Mouse (Mus musculus) liver, embryonic 13.5 days (tissue): ENCODE measurements around the gene Uhrf2. TPM values are rescaled to one million over a fixed set of nuclear protein-coding genes. Genes with fewer than 3 reads are reported as not detected.

Source experiments
- ATAC-seq: fragments of 200-750 bp; cut with Nextera tagmentation; 2 replicates; pipeline ENCODE4 v1.8.0; 2017; ENCODE audit warnings: low read depth, mild to moderate bottlenecking, moderate number of reproducible peaks, moderate library complexity
- DNase-seq: peaks from one replicate; pipeline ENCODE4 v3.0.0; 2022
- H3K27ac ChIP-seq: fragments of 300-500 bp; sonication (generic); 2 replicates; pipeline ENCODE4 v1.5.1; 2015; ENCODE audit warnings: moderate library complexity, mild to moderate bottlenecking, inconsistent platforms
- H3K27me3 ChIP-seq: fragments of 300-500 bp; sonication (generic); 2 replicates; pipeline ENCODE4 v1.6.1; 2015; ENCODE audit warnings: mild to moderate bottlenecking, inconsistent platforms
- H3K36me3 ChIP-seq: fragments of 300-500 bp; sonication (generic); 2 replicates; pipeline ENCODE4 v1.6.1; 2015; ENCODE audit warnings: mild to moderate bottlenecking, inconsistent platforms
- H3K4me1 ChIP-seq: fragments of 300-500 bp; sonication (generic); replicated peaks from 2 replicates; pipeline ENCODE4 v1.6.1; 2015; ENCODE audit warnings: inconsistent platforms
- H3K4me2 ChIP-seq: fragments of 300-500 bp; sonication (generic); 2 replicates; pipeline ENCODE4 v1.6.1; 2015; ENCODE audit warnings: inconsistent platforms, mild to moderate bottlenecking, moderate library complexity
- H3K4me3 ChIP-seq: fragments of 300-500 bp; sonication (generic); replicated peaks from 2 replicates; pipeline ENCODE4 v1.5.1; 2015; ENCODE audit warnings: mild to moderate bottlenecking, inconsistent platforms
- H3K9ac ChIP-seq: fragments of 300-500 bp; sonication (generic); 2 replicates; pipeline ENCODE4 v1.6.1; 2015; ENCODE audit warnings: mild to moderate bottlenecking, inconsistent platforms
- H3K9me3 ChIP-seq: fragments of 300-500 bp; sonication (generic); replicated peaks from 2 replicates; pipeline ENCODE4 v1.6.1; 2016; ENCODE audit warnings: inconsistent platforms
- WGBS: fragments of 180-500 bp; shearing (Covaris S2); methylation state at CpG from one replicate; pipeline ENCODE4 v1.1.7; 2015; ENCODE audit not compliant: insufficient replicate concordance; 5-methylcytosine and 5-hydroxymethylcytosine counted together
- polyA plus RNA-seq: library from polyadenylated mRNA; unstranded; fragments of >200 nt; fragmentation: Nextera tagmentation; extraction: Ambion mirVana; gene quantifications from 2 replicates; pipeline ENCODE4 v1.2.1, GENCODE M21; 2015

The Uhrf2 gene
- polyA plus RNA-seq, 1 experiment from 2014 or later, result 31.3 TPM

DNA sequence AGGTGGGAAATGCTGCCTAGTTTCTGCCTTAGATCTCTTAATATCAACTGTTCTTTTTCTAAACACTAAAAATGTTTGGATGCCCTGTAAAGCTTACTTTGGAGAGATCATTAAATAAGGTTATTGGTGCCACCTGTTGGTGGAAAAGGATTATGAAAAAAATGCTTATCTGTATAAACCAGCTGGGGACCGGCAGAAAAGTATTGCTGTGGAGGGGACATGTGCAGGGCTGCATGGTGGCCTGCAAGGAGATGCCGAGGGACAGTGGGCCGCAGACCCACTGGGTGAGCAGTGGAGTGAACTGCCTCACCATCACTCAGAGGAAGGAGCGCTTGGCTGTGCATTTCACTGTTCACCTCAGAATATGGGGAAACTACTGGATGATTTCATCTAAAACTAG is 97.9 kb downstream of the Uhrf2 start:
- WGBS, result 34% methylated on average over 4 of the region's 4 CpGs
- Histone ChIP-seq H3K4me2 (no peak overlapping the region), H3K36me3 (peaks cover 6% of the 10 kb centered on the region; the same call in 1 of the 2 replicates), H3K27me3 (no peaks in the 10 kb centered on the region), H3K9ac (no peak overlapping the region), H3K27ac (no peak overlapping the region), H3K4me1 (no peaks in the 10 kb centered on the region), H3K4me3 (no peak overlapping the region), H3K9me3 (no peaks in the 10 kb centered on the region)
- DNase-seq, result peak; percentile 15
- no peak for ATAC-seq

GRCm38 (mm10) chr19:30136308-30136707 is 106.0 kb downstream of the Uhrf2 start:
- ATAC-seq (no peak), DNase-seq (no peak)
- H3K36me3 ChIP-seq, result 0 out of 2 replicates have a peak, but pooled peaks cover 3% of the 10 kb centered on the region
- no peak overlapping the region for H3K9ac ChIP-seq
- H3K4me3 ChIP-seq, result no peak overlapping the region
- H3K4me2 ChIP-seq, result no peak overlapping the region
- H3K27me3 ChIP-seq, result no peaks in the 10 kb centered on the region
- H3K4me1 ChIP-seq, result no peaks in the 10 kb centered on the region
- H3K9me3 ChIP-seq, result no peaks in the 10 kb centered on the region
- 74% methylated on average over 1 of the region's 1 CpGs for WGBS
- H3K27ac ChIP-seq, result no peak overlapping the region

Other genes with a start within 250 kb of the Uhrf2 start
- gene 9930021J03Rik, start 224.5 kb upstream of the Uhrf2 start, polyA plus RNA-seq, result 1.1 and 1.5 TPM in 2 replicates
- gene Ranbp6, start 217.5 kb upstream of the Uhrf2 start, polyA plus RNA-seq, result 6.6 and 8.6 TPM in 2 replicates
- 0.93 and 1.8 TPM in 2 replicates for gene Il33, start 105.4 kb upstream of the Uhrf2 start, polyA plus RNA-seq
- not detected in 2 replicates for gene Trpd52l3, start 26.7 kb upstream of the Uhrf2 start, polyA plus RNA-seq
- 18.8 and 24.0 TPM in 2 replicates for gene Gldc, start 144.9 kb downstream of the Uhrf2 start, polyA plus RNA-seq
- gene Mbl2, start 202.4 kb downstream of the Uhrf2 start, polyA plus RNA-seq, result 0.71 and 0.73 TPM in 2 replicates